Mouse (Mus musculus): ENCODE data around the gene Daxx. TPM values are rescaled to one million over a fixed set of nuclear protein-coding genes. Genes with fewer than 3 reads are reported as not detected.

Daxx gene
- polyA plus RNA-seq, 3 experiments from 2014 or later = 101 to 116 (median 102) TPM

DNA sequence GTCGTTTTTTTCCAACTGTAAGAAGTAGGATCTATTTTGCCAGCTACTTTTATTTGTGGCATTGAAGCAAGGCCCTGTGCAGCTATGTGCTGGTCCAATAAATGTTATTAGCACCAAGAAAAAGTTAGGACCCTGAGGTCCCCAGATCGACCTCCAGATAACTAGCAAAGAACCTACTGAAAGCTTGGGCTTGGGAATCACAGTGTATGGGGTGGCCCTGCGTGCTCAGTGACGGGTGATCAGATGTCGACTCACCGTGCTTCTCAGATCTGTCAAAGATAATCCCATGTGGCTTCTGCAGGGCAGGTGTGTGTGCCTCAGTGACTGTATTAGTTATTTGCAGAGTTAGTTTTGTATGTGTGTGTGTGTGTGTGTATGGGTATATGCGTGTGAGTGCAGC is 12.1 kb downstream of the Daxx start:
- ATAC-seq = no peak

DNA sequence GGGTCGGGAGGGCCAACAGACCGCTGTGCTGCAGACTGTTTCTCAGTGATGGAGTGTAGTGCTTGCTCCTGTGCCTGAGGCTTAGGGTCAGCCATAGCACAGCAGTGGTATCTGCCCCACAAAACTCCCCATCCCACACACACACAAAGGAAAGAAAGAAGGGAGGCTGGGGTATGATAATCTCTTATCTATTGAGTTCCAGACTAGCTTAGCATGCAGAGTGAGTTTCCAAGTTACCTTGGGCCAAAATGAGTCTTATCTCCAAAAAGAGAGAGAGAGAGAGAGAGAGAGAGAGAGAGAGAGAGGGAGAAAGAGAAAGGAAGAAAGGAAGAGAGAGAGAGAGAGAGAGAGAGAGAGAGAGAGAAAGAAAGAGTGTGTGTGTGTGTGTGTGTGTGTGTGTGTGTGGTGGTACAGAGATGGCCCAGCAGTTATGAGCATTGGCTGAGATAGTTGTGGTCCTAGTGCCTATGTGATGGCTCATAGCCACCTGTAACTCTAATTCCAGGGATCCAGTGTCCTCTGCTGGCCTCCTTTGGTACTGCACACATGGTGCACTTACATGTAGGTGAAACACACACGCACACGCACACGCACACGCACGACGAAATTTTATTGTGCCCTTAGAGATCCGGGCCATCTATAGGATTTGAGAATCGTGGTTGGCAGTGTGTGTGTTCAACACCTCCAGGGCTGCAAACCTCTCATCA is 15.5 kb downstream of the Daxx start:
- no peak for ATAC-seq

DNA sequence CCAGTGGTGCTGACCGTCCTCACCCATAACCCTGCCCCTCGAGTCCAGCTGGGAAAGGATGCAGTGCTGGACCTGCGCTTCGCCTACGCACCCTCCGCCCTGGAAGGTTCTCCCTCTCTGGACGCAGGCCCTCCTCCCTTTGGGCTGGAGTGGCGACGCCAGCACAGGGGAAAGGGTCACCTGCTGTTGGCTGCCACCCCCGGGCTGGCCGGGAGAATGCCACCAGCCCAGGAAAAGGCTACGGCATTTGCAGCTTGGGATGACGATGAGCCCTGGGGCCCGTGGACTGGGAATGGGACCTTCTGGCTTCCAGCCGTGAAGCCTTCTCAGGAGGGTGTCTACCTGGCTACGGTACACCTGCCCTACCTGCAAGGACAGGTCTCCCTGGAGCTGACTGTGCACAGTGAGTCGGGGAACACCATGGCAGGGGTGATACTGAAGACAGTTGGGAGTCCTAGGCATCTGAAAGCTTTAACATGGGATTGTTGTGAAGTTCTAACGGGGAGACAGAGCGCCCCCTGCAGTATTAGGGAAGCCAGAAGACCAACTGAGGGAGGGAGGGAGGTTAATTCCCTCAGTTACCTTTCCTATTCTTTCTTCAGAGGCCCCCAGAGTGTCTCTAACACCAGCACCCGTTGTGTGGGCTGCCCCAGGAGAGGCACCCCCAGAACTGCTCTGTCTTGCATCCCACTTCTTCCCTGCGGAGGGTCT is 16.3 kb downstream of the Daxx start:
- no peak for ATAC-seq

DNA sequence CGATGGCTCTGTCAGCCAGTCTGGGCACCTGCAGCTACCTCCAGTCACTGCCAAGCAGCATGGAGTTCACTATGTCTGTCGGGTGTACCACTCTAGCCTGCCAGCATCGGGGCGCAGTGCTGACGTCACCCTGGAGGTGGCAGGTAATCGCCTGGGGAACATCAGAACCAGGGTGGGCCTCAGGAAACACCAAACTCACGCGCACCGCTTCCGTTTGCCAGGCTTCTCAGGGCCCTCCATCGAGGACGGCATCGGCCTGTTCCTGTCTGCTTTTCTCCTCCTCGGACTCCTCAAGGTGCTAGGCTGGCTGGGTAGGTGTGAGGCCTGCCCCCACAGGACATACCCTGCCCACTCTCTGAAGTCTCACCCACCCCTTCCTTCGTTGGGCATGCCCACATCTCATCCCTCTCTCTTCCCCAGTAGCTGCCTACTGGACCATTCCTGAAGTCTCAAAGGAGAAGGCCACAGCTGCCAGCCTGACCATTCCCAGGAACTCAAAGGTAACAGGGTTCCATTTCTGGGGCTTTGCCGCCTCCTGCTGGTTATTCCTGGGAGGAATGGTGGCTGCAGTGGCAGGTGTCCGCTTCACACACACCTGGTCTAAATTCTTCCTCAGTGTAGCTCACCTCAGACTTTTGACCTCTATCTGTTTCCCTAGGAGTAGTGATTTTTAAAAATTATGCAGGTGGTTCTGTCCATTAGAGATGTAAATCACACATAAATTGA is 17.2 kb downstream of the Daxx start:
- no peak for ATAC-seq

DNA sequence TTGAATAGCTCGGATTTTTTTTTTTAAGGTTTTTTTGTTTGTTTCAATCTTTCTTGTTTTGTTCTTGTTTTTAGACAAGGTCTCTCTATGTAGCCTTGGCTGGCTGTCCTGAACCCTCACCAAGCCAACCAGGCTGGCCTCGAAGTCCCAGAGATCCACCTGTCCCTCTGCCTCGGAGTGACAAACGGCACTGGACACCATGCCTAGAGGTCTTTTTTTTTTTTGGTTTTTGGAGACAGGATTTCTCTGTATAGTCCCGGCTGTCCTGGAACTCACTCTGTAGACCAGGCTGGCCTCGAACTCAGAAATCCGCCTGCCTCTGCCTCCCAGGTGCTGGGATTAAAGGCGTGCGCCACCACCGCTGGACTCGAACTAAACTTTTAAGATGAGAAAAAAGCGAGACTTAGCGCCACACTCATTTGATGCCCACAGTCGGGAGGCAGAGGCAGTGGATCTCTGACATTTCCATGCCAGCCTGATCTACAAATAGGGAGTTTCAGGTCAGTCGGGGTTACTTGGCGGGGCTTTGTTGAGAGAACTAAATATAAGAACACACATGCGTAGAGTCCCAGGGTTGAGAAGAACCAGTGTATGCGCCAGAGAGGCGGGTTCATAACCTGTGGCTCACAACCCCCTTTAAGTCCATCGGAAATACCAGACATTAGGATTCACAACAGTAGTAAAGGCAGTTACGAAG is 19.2 kb downstream of the Daxx start:
- no peak for ATAC-seq

DNA sequence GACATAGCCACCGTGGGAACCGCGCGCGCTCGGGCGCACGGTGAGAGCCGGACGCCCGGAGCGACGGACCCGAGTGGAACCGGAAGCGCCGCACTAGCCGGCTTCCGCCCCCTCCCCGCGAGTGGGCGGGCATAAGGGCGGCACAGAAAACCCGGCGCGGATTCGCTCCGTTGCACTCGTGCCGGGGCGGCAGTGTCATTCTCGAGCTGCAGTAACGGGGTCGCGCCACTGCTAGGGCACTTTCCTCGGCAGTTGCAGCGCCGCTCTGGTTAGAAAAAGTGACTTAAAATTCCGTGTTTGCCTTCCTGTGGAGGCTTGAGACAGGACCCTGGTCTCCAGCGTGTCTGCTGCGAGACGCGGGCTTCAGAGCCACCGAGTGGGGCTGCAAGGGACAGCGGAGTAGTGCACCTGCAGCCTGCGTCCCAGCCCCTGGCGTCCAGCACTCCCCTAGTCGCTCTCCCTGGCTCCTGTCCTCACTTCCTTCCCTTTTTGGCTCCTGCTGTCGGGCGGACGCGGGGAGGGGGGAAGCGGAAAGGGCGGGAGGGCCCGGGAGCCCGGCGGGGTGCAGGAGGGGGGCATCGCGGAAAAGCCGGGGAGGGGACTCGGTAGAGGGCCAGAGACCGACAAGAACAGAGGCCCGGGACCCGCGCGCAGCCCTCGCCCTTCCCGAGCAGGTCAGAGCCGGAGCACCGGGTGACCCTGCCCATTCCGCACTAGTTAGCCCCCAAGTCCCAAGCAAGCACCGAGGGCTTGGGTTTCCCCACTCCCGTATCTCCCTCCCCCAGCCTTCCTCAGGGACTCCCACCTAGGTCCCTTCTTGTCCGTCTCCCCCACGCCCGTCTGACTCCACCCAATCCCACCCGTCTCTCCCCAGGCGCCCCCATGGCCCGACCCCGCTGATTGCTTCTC is 20.4 kb downstream of the Daxx start, which contains the start of gene Rgl2:
TSS of gene Rgl2 (plus strand) at position 173 of the 909 bp plus-strand sequence.
- peak; percentile 55 for ATAC-seq

DNA sequence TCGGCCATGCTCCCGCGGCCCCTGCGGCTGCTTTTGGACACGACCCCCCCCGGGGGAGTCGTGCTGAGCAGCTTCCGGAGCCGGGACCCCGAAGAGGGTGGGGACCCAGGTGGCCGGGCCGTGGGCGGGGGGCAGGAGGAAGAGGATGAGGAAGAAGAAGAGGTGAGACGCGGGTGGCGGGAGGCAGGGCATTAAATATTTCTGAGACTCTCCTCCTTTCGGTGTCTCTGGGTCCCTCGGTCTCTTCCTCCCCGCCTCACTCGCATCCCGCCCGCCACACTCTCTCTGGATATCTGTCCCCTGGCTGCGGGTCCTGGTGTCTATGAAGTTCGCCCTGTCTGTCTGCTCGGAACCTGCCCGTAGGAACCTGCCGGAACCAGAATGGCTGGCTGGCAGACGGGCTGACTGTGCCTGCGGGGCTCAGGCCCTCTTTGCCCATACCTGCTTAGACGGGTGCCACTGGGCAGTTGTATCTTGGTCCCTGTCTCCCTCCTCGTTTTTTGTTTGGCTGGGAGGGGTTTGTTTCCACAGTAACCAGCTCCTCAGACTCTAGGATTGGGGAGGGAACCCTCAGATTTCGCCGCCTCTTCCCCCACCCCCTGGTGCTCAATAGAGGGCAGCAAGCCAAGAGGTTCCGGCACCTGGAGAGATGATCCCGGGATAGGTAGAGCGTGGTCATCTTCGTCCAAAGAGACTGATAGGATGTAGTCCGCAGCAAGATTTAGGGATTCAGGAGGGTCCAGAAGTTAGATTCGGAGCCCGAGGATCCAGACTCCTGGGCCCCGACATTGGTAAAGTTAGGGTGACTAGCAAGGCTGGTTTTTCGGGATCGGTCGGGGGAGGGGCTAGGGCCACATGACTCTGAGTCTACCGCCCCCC is 21.3 kb downstream of the Daxx start:
- ATAC-seq = peak; percentile 30

DNA sequence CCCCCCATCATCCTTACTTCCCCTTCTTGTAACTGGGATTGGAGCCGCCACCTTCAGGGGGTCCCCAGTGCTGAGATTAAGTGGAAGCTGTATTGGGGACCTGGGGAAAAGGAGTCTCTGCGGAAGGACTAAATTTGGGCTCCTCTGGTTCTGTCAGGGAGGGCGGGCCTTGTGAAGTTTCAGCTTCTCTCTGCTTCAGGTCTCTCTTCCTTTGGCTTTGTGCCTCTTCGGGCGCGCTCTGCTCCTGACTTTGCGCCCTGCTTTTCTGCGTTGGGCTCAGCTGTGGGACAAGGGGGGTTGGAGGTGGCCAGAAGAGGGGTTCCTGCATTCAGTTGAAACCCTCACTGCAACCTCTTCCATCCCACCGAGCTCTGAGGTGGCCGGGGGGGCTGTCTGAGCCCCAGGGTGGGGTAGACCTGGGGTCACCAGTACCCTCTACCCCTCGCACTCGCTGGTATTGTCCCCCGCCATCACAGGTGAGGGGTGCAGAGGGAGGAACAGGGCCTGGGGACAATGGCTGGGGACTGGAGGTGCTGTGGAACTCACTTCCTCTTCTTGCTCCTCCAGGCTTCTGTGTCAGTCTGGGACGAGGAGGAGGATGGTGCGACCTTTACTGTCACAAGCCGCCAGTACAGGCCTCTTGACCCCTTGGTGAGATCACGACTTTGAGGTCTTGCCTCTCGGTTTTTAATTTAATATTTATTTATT is 22.1 kb downstream of the Daxx start:
- ATAC-seq = peak; percentile 47

DNA sequence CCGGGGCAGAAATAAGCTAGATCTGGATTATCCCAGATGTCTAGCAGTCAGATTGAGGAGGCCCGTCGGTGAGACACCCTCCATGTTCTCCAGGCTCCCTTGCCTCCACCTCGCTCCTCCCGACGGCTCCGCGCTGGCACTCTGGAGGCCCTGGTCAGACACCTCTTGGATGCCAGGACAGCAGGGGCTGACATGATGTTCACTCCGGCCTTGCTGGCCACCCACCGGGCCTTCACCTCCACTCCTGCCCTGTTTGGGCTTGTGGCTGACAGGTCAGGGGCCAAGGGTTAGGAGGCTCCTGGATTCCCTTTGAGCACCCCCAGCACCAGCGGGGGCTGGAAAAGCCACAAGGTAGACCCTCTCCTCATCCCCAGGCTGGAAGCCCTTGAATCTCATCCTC is 22.7 kb downstream of the Daxx start:
- no peak for ATAC-seq

DNA sequence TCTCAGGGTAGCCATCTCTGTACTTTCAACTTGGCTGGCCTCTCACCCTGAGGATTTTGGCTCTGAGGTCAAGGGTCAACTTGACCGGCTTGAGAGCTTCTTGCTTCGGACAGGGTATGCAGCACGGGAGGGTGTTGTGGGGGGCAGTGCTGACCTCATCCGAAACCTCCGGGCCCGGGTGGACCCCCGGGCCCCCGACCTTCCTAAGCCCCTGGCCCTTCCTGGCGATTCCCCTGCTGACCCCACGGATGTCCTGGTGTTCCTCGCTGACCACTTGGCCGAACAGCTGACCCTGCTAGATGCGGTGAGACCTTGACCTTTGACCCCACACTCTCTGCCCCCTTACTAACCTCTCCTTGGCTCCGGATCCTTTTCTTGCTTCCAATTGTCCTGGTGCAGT is 23.2 kb downstream of the Daxx start:
- no peak for ATAC-seq

DNA sequence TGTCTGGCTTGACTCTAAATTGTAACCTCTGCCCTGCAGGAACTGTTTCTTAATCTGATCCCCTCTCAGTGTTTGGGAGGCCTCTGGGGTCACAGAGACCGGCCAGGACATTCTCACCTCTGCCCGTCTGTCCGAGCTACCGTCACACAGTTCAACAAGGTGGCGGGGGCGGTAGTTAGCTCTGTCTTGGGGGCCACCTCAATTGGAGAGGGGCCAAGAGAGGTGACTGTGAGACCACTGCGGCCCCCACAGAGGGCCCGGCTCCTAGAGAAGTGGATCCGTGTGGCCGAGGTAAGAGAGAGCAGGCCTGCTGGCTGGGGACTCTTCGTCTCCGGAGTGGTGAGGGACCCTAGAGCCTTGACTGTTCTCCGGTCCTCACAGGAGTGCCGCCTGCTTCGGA is 23.8 kb downstream of the Daxx start:
- no peak for ATAC-seq

DNA sequence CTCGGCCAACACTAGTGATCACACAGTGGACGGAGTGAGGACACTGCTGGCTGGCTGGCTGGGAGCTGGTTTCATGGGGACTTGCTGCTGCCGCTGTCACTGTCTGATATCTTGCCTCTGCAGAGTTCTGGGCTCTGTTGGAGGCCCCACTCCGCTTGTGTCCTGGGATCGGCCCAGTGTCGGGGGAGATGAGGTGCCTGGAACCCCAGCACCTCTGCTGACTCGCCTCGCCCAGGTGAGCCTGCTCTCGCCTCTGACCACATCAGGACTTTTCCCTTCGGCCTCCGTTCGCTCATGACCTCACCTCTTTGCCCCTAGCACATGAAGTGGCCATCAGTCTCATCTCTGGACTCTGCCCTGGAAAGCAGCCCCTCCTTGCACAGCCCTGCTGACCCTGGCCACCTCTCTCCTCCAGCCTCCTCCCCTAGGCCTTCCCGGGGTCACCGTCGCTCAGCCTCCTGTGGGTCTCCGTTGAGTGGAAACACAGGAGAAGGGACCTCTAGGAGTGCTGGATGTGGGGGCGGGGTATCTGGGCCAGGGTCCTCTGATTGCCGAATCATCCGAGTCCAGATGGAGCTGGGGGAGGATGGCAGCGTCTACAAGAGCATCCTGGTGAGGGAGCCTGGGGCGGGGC is 26.3 kb downstream of the Daxx start:
- no peak for ATAC-seq

DNA sequence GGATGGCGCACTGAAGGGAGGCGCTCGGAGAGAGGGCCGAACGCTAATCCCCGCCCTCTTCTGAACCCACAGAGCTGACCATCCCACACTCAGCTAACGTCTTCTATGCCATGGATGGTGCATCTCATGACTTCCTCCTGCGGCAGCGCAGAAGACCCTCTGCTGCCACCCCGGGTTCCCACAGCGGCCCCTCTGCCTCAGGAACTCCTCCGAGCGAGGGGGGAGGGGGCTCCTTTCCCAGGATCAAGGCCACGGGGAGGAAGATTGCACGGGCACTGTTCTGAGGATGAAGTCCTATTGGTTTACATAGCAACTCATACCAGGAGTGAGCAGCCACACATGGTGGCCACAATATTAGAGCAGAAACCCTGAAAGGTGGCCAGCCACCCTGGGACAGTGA is 27.8 kb downstream of the Daxx start:
- ATAC-seq = no peak

DNA sequence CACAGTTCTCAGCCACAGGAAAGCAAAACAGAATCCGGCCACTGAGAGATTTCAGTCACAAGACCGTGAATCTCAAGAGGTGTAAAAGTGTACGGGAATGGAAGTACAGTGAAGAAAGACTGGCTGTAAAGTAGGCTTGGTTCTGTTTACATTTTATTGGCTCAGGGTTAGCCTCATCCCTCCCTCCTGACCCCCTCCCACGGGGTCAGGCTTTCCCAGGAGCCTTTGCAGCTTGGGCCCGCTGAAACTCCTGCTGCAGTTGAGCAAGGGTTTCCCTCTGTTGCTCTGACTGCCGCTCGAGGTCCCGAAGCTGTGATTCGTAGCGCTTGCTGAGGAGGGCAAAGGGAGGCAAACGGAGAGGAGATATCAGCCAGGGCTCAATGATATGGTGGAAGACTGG is 29.6 kb downstream of the Daxx start:
- ATAC-seq = no peak

DNA sequence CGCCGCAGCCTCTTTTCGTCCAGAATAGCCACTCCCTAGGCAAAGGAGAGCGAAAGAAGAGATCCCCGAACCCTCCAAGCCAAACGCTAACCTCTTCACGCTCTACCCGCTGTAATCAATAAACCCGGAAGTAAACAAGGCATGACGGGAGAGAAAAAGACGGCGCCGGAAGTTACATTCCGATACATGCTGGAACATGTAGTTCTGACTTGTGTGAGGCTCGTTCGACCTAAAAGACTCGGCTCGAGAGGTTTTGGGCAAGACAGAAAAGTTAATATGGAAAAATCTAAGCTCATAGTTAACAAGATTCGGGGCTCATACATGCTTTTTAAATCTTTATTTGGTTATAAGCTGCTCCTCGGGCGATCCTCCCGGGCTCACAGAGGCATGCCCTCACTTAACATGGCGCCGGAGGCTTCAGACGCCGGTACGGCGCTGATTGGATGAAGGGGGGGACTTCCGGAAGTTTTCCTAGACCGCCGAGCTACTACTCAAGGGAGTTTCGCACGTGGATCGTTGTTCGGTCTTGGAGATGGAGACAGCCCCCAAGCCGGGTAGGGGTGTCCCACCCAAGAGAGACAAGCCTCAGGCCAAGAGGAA is 31.1 kb downstream of the Daxx start, which contains the start of the genes Pfdn6 and Wdr46:
TSS of gene Pfdn6 (minus strand) at position 138 of the 600 bp plus-strand sequence.
TSS of gene Wdr46 (plus strand) at position 455 of the 600 bp plus-strand sequence.
- peak; percentile 96 for ATAC-seq

DNA sequence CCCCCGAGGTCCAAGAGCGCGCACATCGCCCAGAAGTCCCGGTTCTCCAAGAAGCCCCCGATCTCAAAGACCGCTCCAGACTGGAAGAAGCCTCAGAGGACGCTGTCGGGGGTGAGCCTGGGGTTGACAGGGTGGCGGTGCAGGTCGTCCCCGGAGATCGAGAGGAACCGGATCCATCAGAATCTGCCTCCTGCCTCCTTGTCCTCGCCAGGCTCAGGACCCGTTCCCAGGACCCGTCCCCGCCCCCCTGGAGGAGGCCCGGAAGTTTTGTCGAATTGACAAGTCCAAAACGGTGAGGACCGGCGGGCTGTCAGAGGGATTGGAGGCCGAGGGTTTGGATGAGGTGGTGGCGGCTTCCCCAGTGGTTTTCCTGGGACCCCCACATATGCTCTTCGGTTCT is 31.8 kb downstream of the Daxx start:
- no peak for ATAC-seq

DNA sequence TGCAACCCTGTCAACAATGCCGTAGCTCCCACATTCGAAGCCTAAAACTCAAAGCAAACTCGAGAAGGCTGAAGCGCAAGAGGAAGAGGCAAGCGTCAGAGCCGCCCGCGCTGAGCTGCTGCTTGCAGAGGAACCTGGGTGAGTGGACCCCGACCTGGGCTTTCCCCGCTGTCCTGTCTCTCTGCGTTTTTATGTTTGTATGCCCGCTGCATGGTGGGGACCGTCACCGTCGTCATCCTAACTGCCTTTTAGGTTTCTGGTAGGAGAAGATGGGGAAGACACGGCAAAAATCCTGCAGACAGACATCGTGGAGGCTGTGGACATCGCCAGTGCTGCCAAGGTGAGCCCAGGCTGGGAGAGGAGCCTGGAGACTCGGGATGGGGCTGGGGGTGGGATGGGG is 32.2 kb downstream of the Daxx start:
- no peak for ATAC-seq

DNA sequence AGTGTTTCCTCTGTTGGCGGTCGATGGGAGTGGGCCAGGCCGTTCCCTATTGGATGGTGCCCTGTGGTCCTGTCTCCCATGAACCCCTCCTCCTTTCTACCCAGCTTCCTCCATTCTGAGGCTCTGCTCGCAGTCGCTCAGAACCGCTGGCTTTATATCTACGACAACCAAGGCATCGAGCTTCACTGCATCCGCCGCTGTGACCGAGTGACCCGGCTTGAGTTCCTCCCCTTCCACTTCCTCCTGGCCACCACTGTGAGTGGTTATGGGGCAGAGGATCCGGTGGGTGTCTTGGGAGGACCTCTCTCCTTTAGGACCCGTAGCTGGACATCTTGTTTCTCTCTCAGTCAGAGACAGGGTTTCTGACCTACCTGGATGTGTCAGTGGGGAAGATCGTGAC is 34.2 kb downstream of the Daxx start:
- no peak for ATAC-seq
